Mouse (Mus musculus) layer of hippocampus, adult 2 months (tissue): Measurements from ENCODE around the gene Ifngr2. TPM values are rescaled to one million over a fixed set of nuclear protein-coding genes. Genes with fewer than 3 reads are reported as not detected.

Source experiments
- DNase-seq, 2 experiments: peaks; one replicate each; pipeline ENCODE4 v3.0.0; 2022; ENCODE audit warnings: low spot score in 2 of 2
- H3K27ac ChIP-seq: fragments of 200-600 bp; 2 replicates; pipeline ENCODE4 v1.8.1; 2022
- H3K4me3 ChIP-seq: fragments of 200-600 bp; 2 replicates; pipeline ENCODE4 v1.8.1; 2022; ENCODE audit warnings: mild to moderate bottlenecking
- CTCF ChIP-seq: fragments of 200-600 bp; conservative IDR thresholded peaks from 2 replicates; pipeline ENCODE4 v1.8.1; 2022; ENCODE audit warnings: antibody characterized with exemption, mild to moderate bottlenecking, moderate library complexity
- total RNA-seq, 2 experiments: library from RNA; stranded (reverse); gene quantifications; 2 replicates each; pipeline ENCODE4 v1.2.3; 2021

The Ifngr2 gene
- total RNA-seq, 2 experiments from 2014 or later, result 49.2 to 50.6 TPM

DNA sequence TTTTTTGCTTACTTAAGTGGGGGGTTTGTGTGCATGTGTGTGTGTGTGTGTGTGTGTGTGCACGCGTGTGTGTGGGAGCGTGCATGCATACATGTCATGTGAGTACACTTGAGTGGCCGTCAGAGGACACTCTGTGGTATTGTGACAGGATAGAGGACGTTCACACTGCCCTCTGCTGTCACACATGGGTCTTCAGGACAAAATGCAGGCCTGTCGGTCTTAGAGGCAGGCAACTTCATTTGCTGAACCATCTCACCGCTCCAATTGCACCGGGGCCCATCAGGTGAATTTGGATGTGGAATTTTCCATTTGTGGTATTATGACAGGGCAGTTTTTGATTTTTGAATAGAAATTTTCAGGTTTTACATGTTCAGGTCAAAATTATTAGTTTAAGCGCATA, 14.2 kb downstream of the Ifngr2 start:
- Histone ChIP-seq H3K4me3 (no peak overlapping the region), H3K27ac (no peak overlapping the region)
- DNase-seq, result no peak
- TF ChIP-seq CTCF, result peak; percentile 70

DNA sequence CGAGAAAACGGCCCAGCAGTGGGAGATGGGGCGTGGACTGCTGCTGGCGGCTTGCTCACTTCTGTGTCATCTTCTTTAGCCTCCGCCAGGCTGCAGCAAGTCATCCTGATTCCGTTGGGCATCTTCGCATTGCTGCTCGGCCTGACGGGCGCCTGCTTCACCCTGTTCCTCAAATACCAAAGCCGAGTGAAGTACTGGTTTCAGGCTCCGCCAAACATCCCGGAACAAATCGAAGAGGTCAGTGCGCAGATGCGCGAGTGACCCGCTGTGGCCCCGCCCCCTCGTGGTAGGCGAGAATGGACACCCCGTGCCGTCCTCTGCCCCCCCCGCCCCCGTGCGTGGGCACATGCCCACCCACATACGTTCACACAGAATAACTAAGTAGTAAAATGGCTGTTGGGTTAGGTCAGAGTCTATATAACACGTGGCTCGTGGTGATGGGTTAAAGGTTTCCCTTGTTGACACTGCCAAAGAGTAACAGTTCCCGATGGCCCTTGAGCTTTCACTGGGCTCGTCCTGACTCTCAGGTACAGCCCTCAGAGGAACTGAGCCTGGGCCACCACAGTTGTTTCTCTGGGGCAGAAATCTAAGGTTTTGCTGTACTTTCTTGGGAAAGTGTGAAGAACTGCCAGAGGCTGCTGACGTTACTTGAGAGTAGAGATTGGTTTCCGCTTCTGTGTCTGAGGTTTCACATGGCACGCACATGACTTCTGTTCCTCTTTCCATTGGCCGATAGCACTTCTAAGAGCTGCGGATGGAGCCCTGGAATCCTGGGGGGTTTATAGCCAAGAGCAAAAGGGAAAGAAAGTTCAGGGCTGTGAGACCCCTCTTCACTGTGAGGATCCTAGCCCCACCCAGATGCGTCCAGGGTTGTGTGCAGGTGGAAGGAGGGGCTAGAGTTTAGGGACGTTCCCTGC, 14.9 kb downstream of the Ifngr2 start:
- Histone ChIP-seq H3K4me3 (no peak overlapping the region), H3K27ac (no peak overlapping the region)
- DNase-seq, result no peak
- no peak for TF ChIP-seq CTCF

DNA sequence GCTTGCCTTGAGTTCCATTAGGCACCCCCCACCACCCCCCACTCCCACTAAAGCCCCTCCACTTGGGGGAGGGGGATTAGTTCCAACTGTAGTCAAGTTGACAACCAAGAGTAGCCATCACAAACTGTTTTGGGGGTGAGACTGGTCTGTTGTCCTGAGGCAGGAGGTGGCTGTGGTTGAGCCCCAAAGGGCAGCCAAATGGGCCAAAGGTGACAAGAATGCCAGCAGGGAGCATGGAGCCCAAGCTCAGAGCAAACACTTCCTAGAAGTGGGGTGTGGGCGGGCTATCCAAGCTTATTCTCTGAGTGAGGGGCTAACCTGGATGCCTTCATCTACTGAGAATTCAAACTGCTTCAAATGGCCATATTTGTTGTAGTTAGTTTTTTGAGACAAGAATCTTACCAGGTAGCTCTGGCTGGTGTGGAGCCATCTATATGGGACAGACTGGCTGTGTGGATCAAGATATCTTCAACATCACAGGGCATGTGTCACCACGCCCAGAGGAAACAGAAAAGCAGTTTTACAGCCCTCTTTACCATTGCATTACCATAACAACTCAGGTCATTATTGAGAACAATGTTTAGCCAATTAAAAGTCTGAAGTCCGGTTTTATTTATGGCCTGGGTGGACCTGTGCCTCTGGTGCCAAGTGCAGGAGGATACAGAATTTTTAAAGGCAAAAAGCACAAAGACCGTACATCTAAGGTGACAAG, 17.9 kb downstream of the Ifngr2 start:
- no peak for TF ChIP-seq CTCF
- DNase-seq, result no peak
- no peak overlapping the region for H3K4me3 ChIP-seq
- no peak overlapping the region for H3K27ac ChIP-seq

DNA sequence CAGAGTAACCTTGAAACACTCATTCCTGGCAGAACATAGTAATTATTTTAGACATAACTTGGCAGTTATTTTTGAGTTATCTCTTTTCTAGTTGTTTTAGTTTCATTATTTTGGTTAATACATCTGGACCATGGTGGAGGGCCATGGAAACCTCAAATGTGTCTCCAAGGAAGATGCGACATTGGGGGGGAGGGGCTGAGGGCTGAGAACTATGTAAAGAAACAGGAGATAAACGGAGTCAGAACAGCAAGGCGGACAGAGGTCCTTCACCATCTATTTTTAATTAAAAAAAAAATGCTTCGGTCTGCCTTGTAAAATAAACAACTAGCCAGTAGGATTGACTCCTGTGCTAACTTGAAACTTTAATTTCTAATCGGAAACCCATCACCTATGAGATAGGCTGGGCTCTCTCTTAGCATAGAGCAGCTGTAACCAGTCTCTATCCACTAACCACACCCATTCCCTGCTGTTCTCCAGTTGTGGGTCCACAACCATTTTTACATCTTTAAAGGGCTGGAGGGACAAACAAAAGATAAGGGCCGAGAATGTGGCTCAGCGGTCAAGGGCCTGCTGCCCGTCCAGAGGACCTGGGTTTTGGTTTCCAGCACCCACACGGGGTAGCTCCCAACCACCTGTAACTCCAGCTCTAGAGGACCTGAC, 18.6 kb downstream of the Ifngr2 start:
- no peak for DNase-seq
- Histone ChIP-seq H3K4me3 (no peak overlapping the region), H3K27ac (no peak overlapping the region)
- no peak for TF ChIP-seq CTCF

DNA sequence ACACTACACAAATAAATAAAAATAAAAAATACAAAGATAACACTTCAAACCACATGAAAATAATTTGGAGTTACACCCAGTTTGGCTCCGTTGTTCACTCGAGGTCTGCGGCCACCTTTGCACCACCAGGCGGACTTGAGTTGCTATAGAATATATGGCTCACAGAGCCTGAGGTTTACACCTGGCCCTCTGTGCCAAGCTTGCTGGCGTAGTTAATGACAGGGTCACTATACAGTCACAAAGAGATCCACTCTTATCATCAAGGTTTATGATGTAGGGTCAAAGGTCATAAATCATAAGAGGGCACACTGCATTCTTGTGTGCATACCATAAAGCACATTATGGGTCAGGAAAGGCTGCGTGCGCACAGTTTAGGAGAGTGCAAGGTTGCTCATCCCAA, 19.1 kb downstream of the Ifngr2 start:
- no peak for TF ChIP-seq CTCF
- H3K4me3 ChIP-seq, result no peak overlapping the region
- DNase-seq, result no peak
- no peak overlapping the region for H3K27ac ChIP-seq

DNA sequence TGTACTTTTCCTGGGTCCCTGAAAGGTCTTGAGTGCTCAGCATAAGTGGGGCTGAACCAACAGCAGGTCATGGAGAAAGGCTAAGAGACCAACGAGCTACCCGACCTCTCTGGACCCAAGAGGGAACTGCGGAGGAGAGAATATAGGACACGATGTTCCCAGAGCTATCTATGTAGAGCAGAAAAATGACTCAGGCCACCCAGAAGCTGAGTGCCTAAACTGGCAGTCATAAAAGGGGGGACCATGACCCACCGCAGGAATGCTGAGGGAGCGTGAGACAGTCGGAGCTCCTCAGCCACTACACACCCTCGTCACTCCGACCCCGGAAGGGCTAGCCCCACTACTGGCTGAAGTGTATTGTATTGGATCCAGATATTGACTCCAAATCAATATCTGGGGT, 22.1 kb downstream of the Ifngr2 start:
- DNase-seq, result no peak
- Histone ChIP-seq H3K4me3 (no peak overlapping the region), H3K27ac (no peak overlapping the region)
- TF ChIP-seq CTCF, result no peak

DNA sequence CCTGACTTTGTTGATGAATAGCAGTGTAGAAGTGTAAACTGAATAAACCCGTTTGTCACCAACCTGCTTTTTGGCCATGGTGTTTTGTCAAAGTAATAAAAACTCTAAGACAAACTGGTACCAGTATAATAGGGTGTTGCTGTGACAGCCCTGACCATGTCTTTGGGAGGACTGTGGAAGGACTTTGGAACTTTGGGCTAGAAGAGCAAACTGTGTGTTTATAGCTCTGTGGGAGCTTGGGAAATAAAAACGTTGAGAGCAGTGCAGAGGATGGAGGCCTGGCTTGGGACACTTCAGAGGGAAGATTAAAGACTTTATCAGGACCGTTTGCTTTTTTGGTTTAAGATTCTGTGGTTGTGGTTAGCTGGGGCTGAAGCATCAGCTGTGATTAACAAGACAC, 24.2 kb downstream of the Ifngr2 start:
- DNase-seq, result no peak

DNA sequence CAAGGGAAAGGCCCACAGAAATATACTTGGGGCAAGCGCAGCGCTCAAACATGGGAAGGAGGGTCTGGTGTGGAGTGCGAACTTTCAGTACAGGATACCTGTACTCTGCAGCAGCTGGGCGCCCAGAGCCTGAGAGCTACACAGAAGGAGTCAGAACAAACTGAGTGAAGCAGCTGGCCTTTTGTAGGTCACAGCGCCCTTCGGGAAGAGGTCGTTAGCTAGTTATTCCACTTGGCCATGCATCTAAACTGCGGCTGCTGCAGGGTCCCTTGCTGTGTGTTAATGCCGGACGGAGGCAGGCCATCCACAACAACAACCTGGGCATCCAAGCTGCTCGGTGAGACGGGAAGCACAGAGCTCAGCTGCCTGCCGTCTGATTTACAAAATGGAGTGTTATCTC, 28.3 kb downstream of the Ifngr2 start:
- no peak for DNase-seq
- TF ChIP-seq CTCF, result no peak
- H3K4me3 ChIP-seq, result no peak overlapping the region
- no peak overlapping the region for H3K27ac ChIP-seq

More for the DNA sequence above, 24.2 kb downstream of the Ifngr2 start:
- Histone ChIP-seq H3K27ac (no peak overlapping the region), H3K4me3 (no peak overlapping the region)
- TF ChIP-seq CTCF, result no peak

DNA sequence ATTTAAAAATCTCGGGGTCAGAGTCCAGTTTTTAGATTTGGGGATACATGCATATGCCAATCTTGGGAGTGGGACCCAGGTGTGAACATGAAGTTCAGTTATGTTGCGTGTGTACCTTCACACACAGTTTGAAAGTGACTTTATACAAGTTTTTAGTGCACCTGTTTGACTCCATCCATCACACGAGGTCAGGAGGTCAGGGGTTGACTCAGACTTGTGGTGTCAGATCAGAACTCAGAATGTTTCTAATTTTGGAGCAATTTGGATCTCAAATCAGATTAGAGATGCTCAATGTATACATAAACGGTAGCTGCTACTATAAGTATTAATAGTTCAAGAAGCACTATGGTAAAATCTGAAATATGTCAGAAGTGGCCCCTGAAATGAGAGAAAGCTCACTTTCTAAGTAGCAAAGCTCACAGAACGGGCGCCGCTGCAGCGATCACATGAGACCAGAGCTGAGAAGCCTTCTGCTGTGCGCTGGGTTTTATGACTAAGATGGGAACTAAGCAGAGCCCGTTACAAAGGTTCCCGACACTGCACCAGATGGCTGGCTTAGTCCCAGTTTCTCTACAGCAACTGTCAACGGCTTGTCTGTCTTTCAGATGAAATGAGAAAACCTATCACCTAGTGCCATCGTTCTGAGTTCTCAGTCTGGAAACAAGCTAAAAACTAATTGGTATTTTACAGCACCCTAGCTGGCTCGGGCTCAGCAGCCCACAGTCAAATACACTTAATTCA, 32.3 kb downstream of the Ifngr2 start:
- Histone ChIP-seq H3K27ac (peak overlapping the region; percentile 24; the same call in 1 of the 2 replicates), H3K4me3 (no peak overlapping the region)
- TF ChIP-seq CTCF, result no peak
- DNase-seq, result peak; percentile 37 to 46

DNA sequence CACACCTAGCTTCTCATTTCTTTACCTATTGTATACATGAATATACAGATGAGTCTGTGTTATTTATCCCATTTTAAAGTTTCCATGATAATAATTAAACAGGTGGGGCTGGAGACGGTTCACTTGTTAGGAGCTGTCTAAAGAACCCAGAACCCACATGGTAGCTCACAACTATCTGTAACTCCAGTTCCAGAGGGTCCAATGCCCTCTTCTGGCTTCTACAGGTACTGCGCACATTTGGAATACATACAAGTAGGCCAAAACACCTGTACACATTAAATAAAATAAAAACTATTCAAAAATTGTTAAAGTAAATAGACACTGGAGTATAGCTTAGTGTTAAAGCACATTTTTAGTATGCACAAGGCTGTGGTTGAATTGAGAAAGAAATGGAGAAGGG, 35.4 kb downstream of the Ifngr2 start:
- peak; percentile 76 for TF ChIP-seq CTCF
- DNase-seq, result peak in 1 of 2 experiments; percentile 28
- no peak overlapping the region for H3K4me3 ChIP-seq
- no peak overlapping the region for H3K27ac ChIP-seq

DNA sequence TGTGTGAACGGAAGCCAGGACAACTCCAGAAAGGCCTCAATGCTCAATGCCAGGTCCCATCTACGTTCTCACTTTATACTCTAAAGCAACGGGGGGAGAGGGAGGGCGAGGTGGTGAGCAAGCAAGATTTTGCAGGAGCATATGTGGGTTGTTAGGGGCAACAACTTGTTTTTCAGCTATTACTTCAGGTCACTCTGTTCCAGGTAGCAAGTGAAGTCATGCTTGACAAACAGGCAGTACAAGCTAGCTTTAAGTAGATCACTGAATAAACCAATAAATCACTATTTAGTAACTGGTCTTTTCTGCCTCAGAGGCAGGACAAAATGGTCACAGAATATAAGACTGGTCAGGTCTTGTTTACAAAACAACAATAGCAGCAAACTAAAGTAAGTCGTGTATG, 38.7 kb downstream of the Ifngr2 start:
- DNase-seq, result no peak
- TF ChIP-seq CTCF, result no peak
- H3K4me3 ChIP-seq, result no peak overlapping the region
- no peak overlapping the region for H3K27ac ChIP-seq

DNA sequence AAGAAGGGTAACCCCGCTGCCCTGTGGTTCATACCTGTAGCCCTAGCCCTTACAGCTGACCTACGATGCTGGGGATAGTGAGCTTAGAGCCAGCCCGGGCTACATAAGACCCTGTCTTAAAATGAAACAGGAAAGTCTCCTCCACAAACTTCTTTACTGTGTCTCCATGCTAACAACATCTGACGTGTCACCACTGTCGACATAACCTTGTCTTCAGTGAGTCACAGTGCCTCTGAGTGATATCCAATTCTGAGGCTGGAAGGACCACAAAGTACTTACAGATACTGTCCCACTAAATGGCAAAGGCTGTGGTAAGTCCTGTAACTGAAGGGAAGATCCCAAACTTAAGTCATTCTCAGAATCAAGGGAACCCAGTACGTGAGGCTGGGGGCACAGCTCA, 39.4 kb downstream of the Ifngr2 start:
- H3K27ac ChIP-seq, result no peak overlapping the region
- H3K4me3 ChIP-seq, result no peak overlapping the region
- DNase-seq, result no peak
- no peak for TF ChIP-seq CTCF
